Mouse (Mus musculus) embryonic fibroblast, embryonic 13.5 days (primary cell): ENCODE data around the gene Slc39a7. TPM values are rescaled to one million over a fixed set of nuclear protein-coding genes. Genes with fewer than 3 reads are reported as not detected.

ENCODE experiments used
- H3K27ac ChIP-seq: 2 replicates; pipeline ENCODE4 v1.5.1; 2012; ENCODE audit warnings: low read length, control low read depth, inconsistent platforms; ENCODE audit not compliant: insufficient read depth
- H3K4me1 ChIP-seq: 2 replicates; pipeline ENCODE4 v1.6.1; 2011; ENCODE audit warnings: low read length; ENCODE audit not compliant: control insufficient read depth, insufficient read depth
- H3K4me3 ChIP-seq: 2 replicates; pipeline ENCODE4 v1.5.1; 2011; ENCODE audit warnings: mild to moderate bottlenecking, control low read depth, low read length; ENCODE audit not compliant: insufficient read depth
- CTCF ChIP-seq: IDR thresholded peaks from 2 replicates; pipeline ENCODE4 v1.5.1; 2011; ENCODE audit warnings: mild to moderate bottlenecking, control low read depth, low read length, moderate library complexity, borderline replicate concordance; ENCODE audit not compliant: insufficient read depth
- POLR2A ChIP-seq: IDR thresholded peaks from 2 replicates; pipeline ENCODE4 v1.6.1; 2011; ENCODE audit warnings: low read depth, mild to moderate bottlenecking, control low read depth, low read length, moderate library complexity
- polyA plus RNA-seq: library from polyadenylated mRNA; stranded (reverse); fragments of >200 nt; gene quantifications from 2 replicates; pipeline ENCODE4 v1.2.4, GENCODE M21; 2011; ENCODE audit warnings: low read depth; ENCODE audit not compliant: missing spikeins, insufficient read length

The Slc39a7 gene
- polyA plus RNA-seq, 1 experiment: 181 TPM

DNA sequence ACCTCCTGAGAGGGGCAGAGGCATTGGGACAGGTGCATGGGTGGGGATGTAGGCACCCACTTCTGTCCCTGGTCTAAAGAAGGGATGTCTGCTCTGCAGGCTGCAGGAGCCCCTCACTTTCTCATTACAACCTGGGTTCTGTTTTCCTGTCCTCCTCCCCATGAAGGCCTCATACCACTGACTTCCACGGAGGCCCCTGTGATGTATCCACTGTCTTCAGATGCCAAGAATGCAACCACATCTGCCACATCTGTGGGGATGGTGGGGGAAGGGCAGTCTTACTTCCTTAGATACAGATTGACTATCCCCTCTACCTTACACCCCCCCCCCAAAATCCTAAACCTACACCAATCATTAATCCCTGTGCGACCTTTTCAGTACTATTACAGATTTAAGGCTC is 5.3 kb downstream of the Slc39a7 start:
- Histone ChIP-seq H3K27ac (no peak overlapping the region), H3K4me1 (peaks cover 20% of the 10 kb centered on the region; the same call in 1 of the 2 replicates), H3K4me3 (no peak overlapping the region)
- TF ChIP-seq CTCF (no peak), POLR2A (peak; percentile 5; the same call in 1 of the 2 replicates)

- peak overlapping the region; percentile 67; the same call in 1 of the 2 replicates for H3K4me3 ChIP-seq
- H3K27ac ChIP-seq: no peak overlapping the region
- TF ChIP-seq CTCF (no peak), POLR2A (peak; percentile 29; the same call in 1 of the 2 replicates)
- peaks cover 20% of the 10 kb centered on the region; the same call in 1 of the 2 replicates for H3K4me1 ChIP-seq
Measured at GRCm38 (mm10) chr17:34025756-34026151, 5.7 kb downstream of the Slc39a7 start.

DNA sequence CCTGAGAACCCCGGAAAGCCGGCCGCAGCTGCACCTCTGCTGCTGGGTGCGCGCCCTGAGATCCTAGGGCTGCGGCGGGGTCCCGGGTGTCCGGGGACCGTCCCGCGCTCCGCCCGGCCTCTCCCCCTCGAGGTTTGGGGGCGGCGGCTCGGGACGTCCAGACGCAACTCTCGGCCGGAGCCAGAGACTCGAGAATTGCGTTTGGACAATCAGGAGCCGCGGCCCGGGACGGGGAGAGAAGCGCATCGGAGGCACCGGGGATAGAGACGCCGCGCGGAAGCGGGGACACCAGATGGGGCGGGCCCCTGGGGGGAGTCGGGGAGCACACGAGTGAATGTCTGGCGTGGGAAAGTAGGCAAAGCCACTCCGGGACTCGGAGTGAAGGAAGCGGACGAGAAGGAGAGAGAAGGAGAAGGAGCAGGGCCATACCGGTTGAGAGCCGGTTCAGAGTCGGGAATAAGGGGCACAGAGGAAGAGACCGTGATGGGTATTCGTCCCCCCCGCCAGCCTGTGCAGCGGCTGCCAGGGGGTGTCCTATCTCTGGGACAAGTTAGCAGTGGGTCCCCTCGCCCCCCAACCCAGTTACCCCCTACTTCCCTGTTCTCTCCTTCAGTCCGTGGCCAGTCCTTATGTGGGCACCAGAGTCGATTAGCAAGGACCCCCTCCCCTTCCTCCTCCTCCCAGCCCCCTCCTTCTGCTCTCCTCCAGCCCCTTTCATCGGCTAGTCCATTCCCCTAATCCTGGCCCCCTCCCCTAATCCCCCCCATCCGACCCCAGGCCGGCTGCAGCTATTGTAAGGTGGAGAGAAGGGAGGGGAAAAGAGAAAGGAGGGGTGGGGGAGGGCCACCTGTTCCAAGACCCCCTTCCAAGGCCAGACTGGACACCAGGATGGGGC is 6.4 kb downstream of the Slc39a7 start:
- Histone ChIP-seq H3K4me3 (peak overlapping the region; percentile 67), H3K4me1 (peaks cover 20% of the 10 kb centered on the region; the same call in 1 of the 2 replicates), H3K27ac (peak overlapping the region; percentile 58)
- no peak for TF ChIP-seq CTCF
- TF ChIP-seq POLR2A: 0 out of 2 replicates have a peak, but pooled peaks have one; percentile 25

DNA sequence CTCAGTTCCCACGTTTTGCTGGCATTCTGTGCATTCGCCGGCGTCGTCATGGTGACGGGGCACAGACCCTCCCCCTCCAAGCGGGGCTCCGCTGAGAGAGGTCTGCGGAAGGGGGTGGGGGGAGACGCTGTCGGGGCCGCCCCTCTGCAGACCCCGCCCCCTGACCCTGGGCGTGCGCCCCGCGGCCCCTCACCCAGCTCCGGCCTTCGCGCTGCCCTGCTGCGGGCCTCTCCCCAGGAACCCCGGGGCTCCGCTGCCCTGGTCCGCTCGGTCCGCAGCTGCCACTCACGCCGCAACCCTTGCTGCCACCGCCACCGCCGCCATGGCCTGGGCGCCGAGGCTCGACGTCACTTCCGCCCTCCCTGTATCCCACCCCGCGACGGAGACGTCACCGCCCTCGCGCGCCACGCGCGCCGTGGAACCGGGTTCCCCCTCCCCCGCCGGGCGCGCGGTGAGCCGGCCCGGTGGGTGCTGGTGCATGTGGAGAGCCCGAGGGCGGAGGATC is 7.1 kb downstream of the Slc39a7 start, which contains the start of gene Ring1:
Ring1 (minus strand) TSS at position 364 of the 505 bp plus-strand sequence.
- Histone ChIP-seq H3K4me1 (peaks cover 16% of the 10 kb centered on the region; the same call in 1 of the 2 replicates), H3K4me3 (peak within 1 kb of the TSS; percentile 67), H3K27ac (peak within 1 kb of the TSS; percentile 58)
- TF ChIP-seq CTCF: no peak
- peak; percentile 90 for TF ChIP-seq POLR2A

DNA sequence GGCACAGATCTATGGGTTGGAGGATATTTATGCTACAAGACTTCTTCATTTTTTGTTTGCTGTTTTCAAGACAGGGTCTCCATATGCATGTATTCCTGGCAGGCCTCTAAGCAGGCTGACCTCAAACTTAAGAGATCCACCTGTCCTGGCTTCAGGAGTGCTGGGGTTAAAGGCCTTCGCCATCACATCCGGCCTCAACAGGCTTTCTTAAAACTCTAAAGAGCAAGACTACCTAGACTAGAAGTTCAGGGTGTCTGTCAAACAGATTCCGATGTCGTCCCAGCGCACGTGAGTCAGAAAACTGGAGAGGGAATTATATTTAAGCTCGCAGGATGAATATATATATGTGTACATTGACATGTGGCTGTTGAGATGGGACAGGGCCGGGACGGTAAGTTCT is 7.8 kb downstream of the Slc39a7 start:
- peak overlapping the region; percentile 67; the same call in 1 of the 2 replicates for H3K4me3 ChIP-seq
- TF ChIP-seq CTCF (no peak), POLR2A (no peak)
- no peak overlapping the region for H3K27ac ChIP-seq
- H3K4me1 ChIP-seq: peaks cover 10% of the 10 kb centered on the region; the same call in 1 of the 2 replicates

DNA sequence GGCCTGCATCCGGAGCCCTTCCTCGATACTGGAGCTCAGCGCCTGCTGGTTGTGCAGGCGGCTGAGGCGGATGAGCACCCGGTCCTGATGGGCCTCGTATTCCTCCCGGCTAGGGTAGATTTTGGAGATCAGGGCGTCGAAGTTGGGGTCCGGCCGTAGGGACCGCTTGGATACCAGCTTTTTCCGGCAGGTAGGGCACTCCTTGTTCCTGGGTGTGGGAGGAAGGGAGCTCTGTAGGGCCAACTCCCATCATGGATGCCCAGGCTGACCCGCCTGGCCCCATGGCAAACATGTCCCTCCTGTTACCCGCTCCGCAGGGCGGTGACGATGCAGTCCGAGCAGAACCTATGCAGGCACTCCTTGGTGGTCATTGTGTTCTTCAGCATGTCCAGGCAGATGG is 8.5 kb downstream of the Slc39a7 start:
- TF ChIP-seq POLR2A (no peak), CTCF (no peak)
- H3K4me3 ChIP-seq: no peak overlapping the region
- peaks cover 7% of the 10 kb centered on the region; the same call in 1 of the 2 replicates for H3K4me1 ChIP-seq
- H3K27ac ChIP-seq: no peak overlapping the region

DNA sequence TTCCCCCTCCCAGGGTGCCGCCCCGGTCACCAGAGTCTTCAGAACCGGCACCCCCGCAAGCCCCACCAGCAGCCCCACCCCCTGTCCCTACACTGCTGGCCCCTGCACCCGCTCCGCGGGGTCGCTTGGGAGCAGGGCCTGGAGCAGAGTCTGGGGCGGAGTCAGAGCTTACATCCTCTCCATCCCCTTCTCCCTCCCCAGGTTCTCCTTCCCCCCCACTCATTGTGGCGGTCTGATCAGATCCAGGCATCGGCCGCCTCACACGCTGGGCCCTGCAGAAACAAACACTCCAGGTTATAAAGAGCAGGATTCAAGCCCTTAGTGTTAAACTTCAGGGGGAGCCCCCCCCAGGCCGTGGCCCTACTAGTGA is 9.1 kb downstream of the Slc39a7 start:
- Histone ChIP-seq H3K4me1 (peaks cover 7% of the 10 kb centered on the region; the same call in 1 of the 2 replicates), H3K27ac (no peak overlapping the region), H3K4me3 (no peak overlapping the region)
- no peak for TF ChIP-seq CTCF
- TF ChIP-seq POLR2A: no peak

DNA sequence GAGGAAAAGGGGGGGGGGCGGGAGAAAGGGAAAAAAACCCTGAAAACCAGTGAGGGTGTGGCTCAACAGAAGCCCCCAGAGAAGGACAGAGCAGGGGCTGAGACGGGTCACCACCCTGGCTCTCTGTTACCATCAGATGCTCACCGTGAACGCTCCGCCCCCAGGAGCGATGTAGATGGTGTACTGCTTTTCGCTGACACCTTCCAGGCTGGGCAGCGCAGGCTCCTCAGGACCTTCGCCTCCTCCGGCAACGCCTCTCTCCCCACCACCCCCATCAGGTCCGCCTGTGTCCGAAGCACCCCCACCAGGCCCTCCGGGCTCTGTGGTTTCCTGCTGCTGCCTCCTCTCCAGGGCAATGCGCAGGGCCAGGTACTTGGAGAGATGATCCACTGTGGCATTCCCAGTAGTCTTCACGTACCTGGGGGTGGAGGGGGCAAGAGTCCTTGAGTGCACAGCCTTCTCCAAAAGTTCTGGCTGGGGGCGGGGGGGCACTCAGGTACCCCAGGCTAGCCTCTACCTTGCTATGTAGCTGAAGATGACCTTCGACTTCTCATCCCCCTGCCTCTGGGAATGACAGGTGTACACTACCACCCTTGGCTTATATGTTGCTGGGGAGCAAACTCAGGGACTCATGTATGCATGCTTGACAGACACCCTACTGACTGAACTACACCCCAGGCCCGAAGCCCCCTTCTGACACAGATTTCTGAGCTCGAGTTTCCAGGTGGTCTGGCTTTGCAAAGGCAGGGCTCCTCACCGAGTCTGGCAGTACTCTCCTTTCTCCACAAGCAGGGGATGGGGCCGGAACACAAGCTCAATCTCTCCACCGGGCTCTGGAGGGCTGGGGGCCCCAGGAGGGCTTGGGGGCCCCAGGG is 9.7 kb downstream of the Slc39a7 start:
- Histone ChIP-seq H3K27ac (no peak overlapping the region), H3K4me3 (no peak overlapping the region), H3K4me1 (peaks cover 6% of the 10 kb centered on the region; the same call in 1 of the 2 replicates)
- no peak for TF ChIP-seq POLR2A
- TF ChIP-seq CTCF: no peak

- TF ChIP-seq CTCF (no peak), POLR2A (no peak)
- Histone ChIP-seq H3K27ac (no peak overlapping the region), H3K4me3 (no peak overlapping the region), H3K4me1 (no peaks in the 10 kb centered on the region)
Measured at GRCm38 (mm10) chr17:34013436-34013835, 18.0 kb downstream of the Slc39a7 start.
